ENCODE assay signal across 13 mouse cellular contexts in genomic region chr1:25831521-25831900, GRCm38 (mm10). TPM values are rescaled to one million over a fixed set of nuclear protein-coding genes. Genes with fewer than 3 reads are reported as not detected.
DNase-seq lines count a peak whose midpoint lies in the region; ATAC-seq lines count a peak whose summit lies in the region.
"Had no signal": no experiment of that assay in that cellular context is flagged by ENCODE, and none has a peak within 500 bp of the region (broad histone marks: within the 10 kb centered on the region; RNA-seq: fewer than 3 reads in every experiment).

No protein-coding gene starts in this region.

- peak overlapping the region; percentile 68; the same call in 1 of the 2 replicates for H3K4me2 ChIP-seq in forebrain, embryonic 11.5 days (ENCODE audit: low read depth, low read length, severe bottlenecking)
- H3K4me2 ChIP-seq in hindbrain, embryonic 14.5 days (replicated peaks) = peak overlapping the region; percentile 75
- peak overlapping the region; percentile 72 for H3K4me2 ChIP-seq in midbrain, embryonic 16.5 days (ENCODE audit: low read length)

- no peaks in the 10 kb centered on the region for H3K27me3 ChIP-seq in forebrain, embryonic 11.5 days (ENCODE audit: control insufficient read depth, insufficient read depth, low read length)
- no peaks in the 10 kb centered on the region for H3K27me3 ChIP-seq in hindbrain, embryonic 14.5 days (ENCODE audit: control insufficient read depth, insufficient read depth, low read length)
- H3K27me3 ChIP-seq in midbrain, embryonic 16.5 days (ENCODE audit: control insufficient read depth, insufficient read depth, low read depth, low read length) = no peaks in the 10 kb centered on the region
- H3K27me3 ChIP-seq in heart, embryonic 10.5 days (ENCODE audit: insufficient read depth, poor library complexity, severe bottlenecking) = peaks cover 21% of the 10 kb centered on the region

- DNase-seq in cerebellum, adult 9-10 months = peak; percentile 29
- DNase-seq in cerebellum, postnatal 36 days = no peak
- DNase-seq in forebrain, embryonic 11.5 days (ENCODE audit: low spot score) = no peak
- DNase-seq in hindbrain, embryonic 14.5 days (ENCODE audit: low spot score) = no peak
- DNase-seq in heart, embryonic 10.5 days (ENCODE audit: low spot score) = no peak
- DNase-seq in adipocyte (ENCODE audit: low spot score) = no peak
- no peak for DNase-seq in thymus, postnatal 4 days
- DNase-seq: adrenal gland, postnatal 14 days; kidney, postnatal 4 days had no signal

- peak overlapping the region; percentile 58; the same call in 1 of the 2 replicates for H3K4me3 ChIP-seq in forebrain, embryonic 11.5 days (ENCODE audit: low read depth, low read length)
- peak overlapping the region; percentile 64 for H3K4me3 ChIP-seq in hindbrain, embryonic 14.5 days (replicated peaks; ENCODE audit: low read length)
- H3K4me3 ChIP-seq in midbrain, embryonic 16.5 days (ENCODE audit: low read depth, low read length) = peak overlapping the region; percentile 60
- no peak overlapping the region for H3K4me3 ChIP-seq in heart, embryonic 10.5 days

- no peak for ATAC-seq in forebrain, embryonic 11.5 days (replicated peaks; ENCODE audit: low FRiP score)
- ATAC-seq in hindbrain, embryonic 14.5 days (ENCODE audit: low FRiP score) = no peak
- ATAC-seq in midbrain, embryonic 16.5 days = no peak

- H3K9ac ChIP-seq in forebrain, embryonic 11.5 days (ENCODE audit: low read length) = no peak overlapping the region; the same call in 1 of the 2 replicates
- H3K9ac ChIP-seq in hindbrain, embryonic 14.5 days = peak overlapping the region; percentile 78
- H3K9ac ChIP-seq in midbrain, embryonic 16.5 days (ENCODE audit: low read depth, low read length) = peak overlapping the region; percentile 75
- H3K9ac ChIP-seq: heart, embryonic 15.5 days; liver, embryonic 14.5 days had no signal

- 17% methylated on average over 2 of the region's 2 CpGs for WGBS in forebrain, embryonic 11.5 days
- 9% methylated on average over 2 of the region's 2 CpGs for WGBS in hindbrain, embryonic 14.5 days
- WGBS in midbrain, embryonic 16.5 days = 7% methylated on average over 2 of the region's 2 CpGs
- 46% methylated on average over 2 of the region's 2 CpGs for WGBS in heart, embryonic 10.5 days

- no peaks in the 10 kb centered on the region for H3K36me3 ChIP-seq in forebrain, embryonic 11.5 days (ENCODE audit: control insufficient read depth, insufficient read depth, low read length)
- no peaks in the 10 kb centered on the region for H3K36me3 ChIP-seq in hindbrain, embryonic 14.5 days (replicated peaks; ENCODE audit: control insufficient read depth, insufficient read depth)
- no peaks in the 10 kb centered on the region for H3K36me3 ChIP-seq in midbrain, embryonic 16.5 days (ENCODE audit: control insufficient read depth, insufficient read depth, low read length)
- no peaks in the 10 kb centered on the region for H3K36me3 ChIP-seq in heart, embryonic 10.5 days
- H3K36me3 ChIP-seq: heart, embryonic 15.5 days; limb, embryonic 10.5 days had no signal

- no peaks in the 10 kb centered on the region for H3K9me3 ChIP-seq in forebrain, embryonic 11.5 days (ENCODE audit: control insufficient read depth, low read length)
- H3K9me3 ChIP-seq in hindbrain, embryonic 14.5 days (ENCODE audit: control insufficient read depth, low read length) = no peaks in the 10 kb centered on the region
- no peaks in the 10 kb centered on the region for H3K9me3 ChIP-seq in midbrain, embryonic 16.5 days (replicated peaks; ENCODE audit: control insufficient read depth, low read length, poor library complexity, severe bottlenecking)
- no peaks in the 10 kb centered on the region for H3K9me3 ChIP-seq in heart, embryonic 10.5 days
- H3K9me3 ChIP-seq: heart, embryonic 15.5 days; limb, embryonic 10.5 days had no signal

- H3K27ac ChIP-seq in forebrain, embryonic 11.5 days (ENCODE audit: low read depth, low read length) = no peak overlapping the region
- H3K27ac ChIP-seq in hindbrain, embryonic 14.5 days = peak overlapping the region; percentile 94
- H3K27ac ChIP-seq in midbrain, embryonic 16.5 days (ENCODE audit: low read length) = peak overlapping the region; percentile 91
- no peak overlapping the region for H3K27ac ChIP-seq in heart, embryonic 10.5 days
- H3K27ac ChIP-seq: heart, embryonic 15.5 days; limb, embryonic 10.5 days; liver, embryonic 14.5 days had no signal

- H3K4me1 ChIP-seq in forebrain, embryonic 11.5 days (replicated peaks; ENCODE audit: control insufficient read depth, insufficient read depth, low read length) = peaks cover 3% of the 10 kb centered on the region; the same call in 1 of the 2 replicates
- peaks cover 22% of the 10 kb centered on the region for H3K4me1 ChIP-seq in hindbrain, embryonic 14.5 days (replicated peaks; ENCODE audit: control insufficient read depth, insufficient read depth, low read length)
- peaks cover 7% of the 10 kb centered on the region; the same call in 1 of the 2 replicates for H3K4me1 ChIP-seq in midbrain, embryonic 16.5 days (ENCODE audit: control insufficient read depth, insufficient read depth, low read length)
- no peaks in the 10 kb centered on the region for H3K4me1 ChIP-seq in heart, embryonic 10.5 days
- H3K4me1 ChIP-seq: heart, embryonic 15.5 days; limb, embryonic 10.5 days had no signal

RNA-seq across cellular contexts. Expression of gene Adgrb3, which starts 2.0 kb away (rescaled TPM):
- 9.3 and 9.5 TPM in 2 replicates for polyA plus RNA-seq in forebrain, embryonic 11.5 days (2014; fragmentation: Nextera tagmentation; extraction: Ambion mirVana)
- 62.0 and 68.3 TPM in 2 replicates for polyA plus RNA-seq in hindbrain, embryonic 14.5 days (2014; fragmentation: Nextera tagmentation; extraction: Ambion mirVana)
- polyA plus RNA-seq in midbrain, embryonic 16.5 days (2015; fragmentation: Nextera tagmentation; extraction: Ambion mirVana) = 67.9 and 68.6 TPM in 2 replicates
- polyA plus RNA-seq in heart, embryonic 10.5 days (2016; fragmentation: Nextera tagmentation; extraction: Ambion mirVana) = 0.15 and 0.43 TPM in 2 replicates

Comparison
In these comparisons a context has a peak if more than half of its experiments do, and no peak if none do; other contexts are left out.
1. H3K27ac ChIP-seq: peak in hindbrain, embryonic 14.5 days (single experiment) and midbrain, embryonic 16.5 days (single experiment); none in forebrain, embryonic 11.5 days (single experiment) and heart, embryonic 10.5 days (single experiment).
2. Peak in every context shown above with its lines, with median percentiles within 50 percentile points of each other: H3K4me2 ChIP-seq.